ENCODE assay signal across 12 mouse cellular contexts in the genomic region with DNA sequence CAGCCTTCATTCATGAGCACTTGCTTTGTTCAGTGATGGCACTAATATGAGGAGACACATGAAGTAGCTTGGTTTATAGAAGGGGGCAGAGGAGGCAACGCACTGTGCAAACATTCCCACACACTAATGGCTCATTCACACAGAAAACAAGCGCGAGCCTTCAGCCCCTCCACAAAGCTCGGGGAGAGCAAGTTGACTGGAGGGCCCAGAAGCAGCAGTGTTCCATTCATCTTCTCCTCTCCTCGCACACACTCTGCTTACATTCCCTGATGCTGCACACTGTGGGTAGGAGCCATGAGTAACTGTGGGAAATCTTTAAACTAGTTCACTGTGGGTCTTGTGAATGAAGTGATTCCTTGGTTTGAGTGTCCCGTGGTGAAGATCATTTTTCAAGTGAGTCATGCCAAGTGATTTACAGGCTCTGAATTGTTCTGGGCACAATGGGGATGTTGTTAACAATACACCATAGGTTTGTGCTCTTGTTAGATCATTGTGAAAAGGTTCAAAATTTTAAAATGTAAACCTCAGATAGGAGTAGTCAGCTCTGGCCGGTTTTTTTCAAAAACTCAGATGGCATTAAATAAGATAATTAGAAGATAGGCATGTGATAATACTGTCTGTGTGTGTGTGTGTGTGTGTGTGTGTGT.
DNase-seq lines count a peak whose midpoint lies in the region; ATAC-seq lines count a peak whose summit lies in the region.
"Had no signal": no experiment of that assay in that cellular context is flagged by ENCODE, and none has a peak within 500 bp of the region (broad histone marks: within the 10 kb centered on the region; RNA-seq: fewer than 3 reads in every experiment).

No protein-coding gene starts in this region.

- no peak overlapping the region for H3K9ac ChIP-seq in forebrain, embryonic 13.5 days
- H3K9ac ChIP-seq in neural tube, embryonic 15.5 days (replicated peaks) = no peak overlapping the region
- no peak overlapping the region for H3K9ac ChIP-seq in kidney, embryonic 16.5 days (replicated peaks; ENCODE audit: low read length)
- H3K9ac ChIP-seq: stomach, embryonic 15.5 days had no signal

- no peaks in the 10 kb centered on the region for H3K36me3 ChIP-seq in forebrain, embryonic 13.5 days (ENCODE audit: poor library complexity, severe bottlenecking)
- no peaks in the 10 kb centered on the region for H3K36me3 ChIP-seq in midbrain, embryonic 10.5 days
- H3K36me3 ChIP-seq in neural tube, embryonic 15.5 days = no peaks in the 10 kb centered on the region
- no peaks in the 10 kb centered on the region for H3K36me3 ChIP-seq in kidney, embryonic 16.5 days (ENCODE audit: insufficient read depth, low read length)
- H3K36me3 ChIP-seq: stomach, embryonic 15.5 days had no signal

- WGBS in forebrain, embryonic 13.5 days = 6% methylated on average over 7 of the region's 7 CpGs
- 58% methylated on average over 7 of the region's 7 CpGs for WGBS in midbrain, embryonic 10.5 days
- 10% methylated on average over 7 of the region's 7 CpGs for WGBS in neural tube, embryonic 15.5 days
- 62% methylated on average over 7 of the region's 7 CpGs for WGBS in kidney, embryonic 16.5 days

- H3K27ac ChIP-seq in forebrain, embryonic 13.5 days = no peak overlapping the region
- H3K27ac ChIP-seq in midbrain, embryonic 10.5 days (replicated peaks) = peak overlapping the region; percentile 28; the same call in 1 of the 2 replicates
- H3K27ac ChIP-seq in neural tube, embryonic 15.5 days (replicated peaks) = no peak overlapping the region
- H3K27ac ChIP-seq in kidney, embryonic 16.5 days (ENCODE audit: low read length) = no peak overlapping the region
- H3K27ac ChIP-seq: stomach, embryonic 15.5 days had no signal

- intact Hi-C loops in left cerebral cortex, postnatal 36 days (cut with DNase I) = loop anchor here (5.0 kb wide), 1 partner anchor 181 kb away; a partner anchor contains a TSS

- DNase-seq in layer of hippocampus, postnatal 14 days (ENCODE audit: low spot score in 2 of 2) = peak; percentile 7 to 42
- no peak for DNase-seq in layer of hippocampus, adult 9-10 months (ENCODE audit: low spot score)
- no peak for DNase-seq in midbrain, embryonic 10.5 days (ENCODE audit: low spot score)
- DNase-seq in ovary, adult 18-20 months (ENCODE audit: low spot score) = no peak
- DNase-seq in left cerebral cortex, postnatal 36 days (ENCODE audit: low spot score in 2 of 2) = no peak
- DNase-seq: adrenal gland, postnatal 36 days; cerebellum, adult 8-10 months had no signal

- no peak overlapping the region for H3K4me2 ChIP-seq in forebrain, embryonic 13.5 days
- no peak overlapping the region for H3K4me2 ChIP-seq in neural tube, embryonic 15.5 days
- no peak overlapping the region for H3K4me2 ChIP-seq in kidney, embryonic 16.5 days (replicated peaks; ENCODE audit: low read depth, low read length)
- H3K4me2 ChIP-seq: stomach, embryonic 15.5 days had no signal

- H3K9me3 ChIP-seq in forebrain, embryonic 13.5 days (replicated peaks) = no peaks in the 10 kb centered on the region; the same call in 1 of the 2 replicates
- H3K9me3 ChIP-seq in midbrain, embryonic 10.5 days (replicated peaks) = no peaks in the 10 kb centered on the region
- no peaks in the 10 kb centered on the region for H3K9me3 ChIP-seq in neural tube, embryonic 15.5 days (replicated peaks)
- H3K9me3 ChIP-seq in kidney, embryonic 16.5 days (ENCODE audit: low read length) = no peaks in the 10 kb centered on the region
- H3K9me3 ChIP-seq: stomach, embryonic 15.5 days had no signal

- peak; percentile 70 for ATAC-seq in forebrain, embryonic 13.5 days
- ATAC-seq in neural tube, embryonic 15.5 days (ENCODE audit: low FRiP score) = peak; percentile 63
- no peak for ATAC-seq in kidney, embryonic 16.5 days (ENCODE audit: low FRiP score, low TSS enrichment)
- ATAC-seq: Patski had no signal

- no peak overlapping the region for H3K4me3 ChIP-seq in forebrain, embryonic 13.5 days
- H3K4me3 ChIP-seq in midbrain, embryonic 10.5 days = no peak overlapping the region
- no peak overlapping the region for H3K4me3 ChIP-seq in neural tube, embryonic 15.5 days (replicated peaks)
- H3K4me3 ChIP-seq in kidney, embryonic 16.5 days (ENCODE audit: low read length) = no peak overlapping the region
- H3K4me3 ChIP-seq: stomach, embryonic 15.5 days had no signal

- peaks cover 27% of the 10 kb centered on the region for H3K4me1 ChIP-seq in forebrain, embryonic 13.5 days
- peaks cover 5% of the 10 kb centered on the region for H3K4me1 ChIP-seq in midbrain, embryonic 10.5 days
- 0 out of 2 replicates have a peak, but pooled peaks cover 5% of the 10 kb centered on the region for H3K4me1 ChIP-seq in neural tube, embryonic 15.5 days
- H3K4me1 ChIP-seq in kidney, embryonic 16.5 days (ENCODE audit: insufficient read depth, low read length) = no peaks in the 10 kb centered on the region
- H3K4me1 ChIP-seq: stomach, embryonic 15.5 days had no signal

- H3K27me3 ChIP-seq in forebrain, embryonic 13.5 days = no peaks in the 10 kb centered on the region
- no peaks in the 10 kb centered on the region for H3K27me3 ChIP-seq in midbrain, embryonic 10.5 days (ENCODE audit: low read depth, poor library complexity, severe bottlenecking)
- no peaks in the 10 kb centered on the region for H3K27me3 ChIP-seq in neural tube, embryonic 15.5 days (replicated peaks)
- no peaks in the 10 kb centered on the region for H3K27me3 ChIP-seq in kidney, embryonic 16.5 days (ENCODE audit: insufficient read depth, low read length)
- H3K27me3 ChIP-seq: Patski; stomach, embryonic 15.5 days had no signal

Comparison
In these comparisons a context has a peak if more than half of its experiments do, and no peak if none do; other contexts are left out.
1. DNase-seq: peak in layer of hippocampus, postnatal 14 days (2 of 2); none in layer of hippocampus, adult 9-10 months (single experiment), midbrain, embryonic 10.5 days (single experiment), ovary, adult 18-20 months (single experiment) and left cerebral cortex, postnatal 36 days (0 of 2).